Mouse (Mus musculus) midbrain, embryonic 11.5 days (tissue): ENCODE measurements around the gene Wdr18. TPM values are rescaled to one million over a fixed set of nuclear protein-coding genes. Genes with fewer than 3 reads are reported as not detected.

Experiments
- ATAC-seq: fragments of 200-750 bp; cut with Nextera tagmentation; 2 replicates; pipeline ENCODE4 v1.8.0; 2017; ENCODE audit warnings: moderate TSS enrichment, moderate library complexity; ENCODE audit not compliant: low FRiP score
- DNase-seq: peaks from one replicate; pipeline ENCODE4 v3.0.0; 2015; ENCODE audit warnings: low spot score; ENCODE audit errors: missing footprints
- H3K27ac ChIP-seq: fragments of 300-500 bp; sonication (generic); 2 replicates; pipeline ENCODE4 v1.5.1; 2014; ENCODE audit warnings: low read depth, low read length
- H3K27me3 ChIP-seq: fragments of 300-500 bp; sonication (generic); 2 replicates; pipeline ENCODE4 v1.6.1; 2014; ENCODE audit warnings: mild to moderate bottlenecking, low read length, moderate library complexity, mixed read lengths; ENCODE audit not compliant: control insufficient read depth, insufficient read depth
- H3K36me3 ChIP-seq: fragments of 300-500 bp; sonication (generic); 2 replicates; pipeline ENCODE4 v1.6.1; 2014; ENCODE audit warnings: mild to moderate bottlenecking, low read length, moderate library complexity, mixed read lengths; ENCODE audit not compliant: control insufficient read depth, insufficient read depth
- H3K4me1 ChIP-seq: fragments of 300-500 bp; sonication (generic); 2 replicates; pipeline ENCODE4 v1.6.1; 2014; ENCODE audit warnings: low read length; ENCODE audit not compliant: control insufficient read depth, insufficient read depth
- H3K4me2 ChIP-seq: fragments of 300-500 bp; sonication (generic); 2 replicates; pipeline ENCODE4 v1.6.1; 2014; ENCODE audit warnings: mild to moderate bottlenecking, moderate library complexity
- H3K4me3 ChIP-seq: fragments of 300-500 bp; sonication (generic); 2 replicates; pipeline ENCODE4 v1.5.1; 2014; ENCODE audit warnings: low read depth, low read length
- H3K9ac ChIP-seq: fragments of 300-500 bp; sonication (generic); 2 replicates; pipeline ENCODE4 v1.6.1; 2014; ENCODE audit warnings: low read length
- H3K9me3 ChIP-seq: fragments of 300-500 bp; sonication (generic); 2 replicates; pipeline ENCODE4 v1.6.1; 2016; ENCODE audit warnings: low read length; ENCODE audit not compliant: control insufficient read depth
- WGBS: fragments of 180-500 bp; shearing (Covaris S2); extraction: QIAGEN DNeasy Blood & Tissue Kit; methylation state at CpG from one replicate; pipeline ENCODE4 v1.1.7; 2014; 5-methylcytosine and 5-hydroxymethylcytosine counted together
- polyA plus RNA-seq: library from polyadenylated mRNA; unstranded; fragments of >200 nt; fragmentation: Nextera tagmentation; extraction: Ambion mirVana; gene quantifications from 2 replicates; pipeline ENCODE4 v1.2.1, GENCODE M21; 2014

Wdr18 gene
- polyA plus RNA-seq, 1 experiment from 2014 or later, result 98.4 TPM

- 94% methylated on average over 22 of the region's 22 CpGs for WGBS
- no peak for ATAC-seq
- Histone ChIP-seq H3K9me3 (no peaks in the 10 kb centered on the region), H3K4me3 (no peak overlapping the region), H3K4me1 (peaks cover 14% of the 10 kb centered on the region), H3K27me3 (0 out of 2 replicates have a peak, but pooled peaks cover 2% of the 10 kb centered on the region), H3K36me3 (peaks cover 34% of the 10 kb centered on the region), H3K27ac (no peak overlapping the region), H3K9ac (no peak overlapping the region), H3K4me2 (no peak overlapping the region)
- peak; percentile 68 for DNase-seq
Observed at GRCm38 (mm10) chr10:79979401-79980155, 19.6 kb downstream of the Wdr18 start.

- Histone ChIP-seq H3K4me2 (peak overlapping the region; percentile 90), H3K27me3 (peaks cover 17% of the 10 kb centered on the region), H3K4me1 (peaks cover 24% of the 10 kb centered on the region), H3K36me3 (peaks cover 6% of the 10 kb centered on the region), H3K9ac (peak overlapping the region; percentile 89), H3K4me3 (peak overlapping the region; percentile 92), H3K27ac (no peak overlapping the region), H3K9me3 (no peaks in the 10 kb centered on the region)
- no peak for ATAC-seq
- no peak for DNase-seq
- WGBS, result 79% methylated on average over 5 of the region's 5 CpGs
Observed at GRCm38 (mm10) chr10:79983205-79983604, 23.3 kb downstream of the Wdr18 start.

- H3K4me1 ChIP-seq, result peaks cover 28% of the 10 kb centered on the region
- ATAC-seq, result peak; percentile 3
- WGBS, result under 1% methylated on average over 18 of the region's 21 CpGs
Observed at GRCm38 (mm10) chr10:79983670-79984069, 23.7 kb downstream of the Wdr18 start.

GRCm38 (mm10) chr10:79984195-79984816 lies 24.4 kb downstream of the Wdr18 start, which contains the start of gene Tmem259:
Tmem259 (minus strand) TSS chr10:79984330.
- Histone ChIP-seq H3K27ac (peak within 1 kb of the TSS; percentile 91), H3K27me3 (peaks cover 28% of the 10 kb centered on the region), H3K4me1 (peaks cover 28% of the 10 kb centered on the region), H3K4me3 (peak within 1 kb of the TSS; percentile 92), H3K36me3 (no peaks in the 10 kb centered on the region; the same call in 1 of the 2 replicates), H3K9ac (peak within 1 kb of the TSS; percentile 89), H3K9me3 (no peaks in the 10 kb centered on the region), H3K4me2 (peak within 1 kb of the TSS; percentile 90)
- ATAC-seq, result peak; percentile 81
- DNase-seq, result peak; percentile 98
- WGBS, result under 1% methylated on average over 49 of the region's 49 CpGs

More at GRCm38 (mm10) chr10:79983670-79984069, 23.7 kb downstream of the Wdr18 start:
- H3K4me3 ChIP-seq, result peak overlapping the region; percentile 92
- H3K27me3 ChIP-seq, result peaks cover 22% of the 10 kb centered on the region
- peak overlapping the region; percentile 90 for H3K4me2 ChIP-seq
- H3K27ac ChIP-seq, result peak overlapping the region; percentile 91
- H3K9me3 ChIP-seq, result no peaks in the 10 kb centered on the region
- peak overlapping the region; percentile 89 for H3K9ac ChIP-seq
- peaks cover 3% of the 10 kb centered on the region; the same call in 1 of the 2 replicates for H3K36me3 ChIP-seq
- DNase-seq, result peak; percentile 96

GRCm38 (mm10) chr10:79984871-79985270 lies 24.9 kb downstream of the Wdr18 start:
- 0% methylated on average over 22 of the region's 22 CpGs for whole genome bisulfite sequencing
- H3K27me3 ChIP-seq, result peaks cover 34% of the 10 kb centered on the region
- peaks cover 30% of the 10 kb centered on the region for H3K4me1 ChIP-seq
- no peaks in the 10 kb centered on the region; the same call in 1 of the 2 replicates for H3K36me3 ChIP-seq
- H3K4me2 ChIP-seq, result peak overlapping the region; percentile 90
- peak overlapping the region; percentile 68 for H3K9ac ChIP-seq
- H3K9me3 ChIP-seq, result no peaks in the 10 kb centered on the region
- DNase-seq (peak; percentile 98), ATAC-seq (peak; percentile 93)
- H3K4me3 ChIP-seq, result peak overlapping the region; percentile 92
- H3K27ac ChIP-seq, result peak overlapping the region; percentile 91

GRCm38 (mm10) chr10:79985334-79986231 lies 25.6 kb downstream of the Wdr18 start:
- Histone ChIP-seq H3K4me2 (peak overlapping the region; percentile 90), H3K27me3 (peaks cover 38% of the 10 kb centered on the region), H3K9ac (peak overlapping the region; percentile 68), H3K9me3 (no peaks in the 10 kb centered on the region), H3K36me3 (no peaks in the 10 kb centered on the region), H3K4me1 (peaks cover 33% of the 10 kb centered on the region), H3K4me3 (peak overlapping the region; percentile 92), H3K27ac (peak overlapping the region; percentile 91)
- ATAC-seq, result no peak
- 5% methylated on average over 35 of the region's 35 CpGs for WGBS
- peak; percentile 98 for DNase-seq

- H3K4me3 ChIP-seq, result 0 out of 2 replicates have a peak overlapping the region, but pooled peaks have one; percentile 5
- H3K9me3 ChIP-seq, result no peaks in the 10 kb centered on the region
- peak; percentile 81 for DNase-seq
- H3K36me3 ChIP-seq, result no peaks in the 10 kb centered on the region
- whole genome bisulfite sequencing, result 51% methylated on average over 6 of the region's 6 CpGs
- H3K4me2 ChIP-seq, result peak overlapping the region; percentile 90
- peaks cover 33% of the 10 kb centered on the region for H3K4me1 ChIP-seq
- ATAC-seq, result no peak
- H3K9ac ChIP-seq, result peak overlapping the region; percentile 68; the same call in 1 of the 2 replicates
- H3K27ac ChIP-seq, result peak overlapping the region; percentile 11; the same call in 1 of the 2 replicates
- peaks cover 38% of the 10 kb centered on the region for H3K27me3 ChIP-seq
Observed at GRCm38 (mm10) chr10:79986232-79986878, 26.4 kb downstream of the Wdr18 start.

- H3K9me3 ChIP-seq, result peaks cover 5% of the 10 kb centered on the region; the same call in 1 of the 2 replicates
- peaks cover 38% of the 10 kb centered on the region for H3K27me3 ChIP-seq
- no peak overlapping the region for H3K9ac ChIP-seq
- H3K4me2 ChIP-seq, result no peak overlapping the region
- WGBS, result 4% methylated on average over 11 of the region's 11 CpGs
- H3K36me3 ChIP-seq, result no peaks in the 10 kb centered on the region
- ATAC-seq (no peak), DNase-seq (peak; percentile 99)
- H3K27ac ChIP-seq, result no peak overlapping the region
- H3K4me3 ChIP-seq, result no peak overlapping the region; the same call in 1 of the 2 replicates
- H3K4me1 ChIP-seq, result peaks cover 33% of the 10 kb centered on the region
Observed at GRCm38 (mm10) chr10:79986963-79987362, 27.0 kb downstream of the Wdr18 start.
